Mouse (Mus musculus): Measurements from ENCODE around the gene D11Wsu47e.

D11Wsu47e gene

GRCm38 (mm10) chr11:113735151-113735550, 50.9 kb downstream of the D11Wsu47e start:
- no peak for DNase-seq (ENCODE audit: low read depth, low spot score)

- DNase-seq (ENCODE audit: low read depth, low spot score) = no peak
These were observed 52.8 kb downstream of the D11Wsu47e start for GRCm38 (mm10) chr11:113736848-113737552.

GRCm38 (mm10) chr11:113737553-113737854, 53.3 kb downstream of the D11Wsu47e start:
- DNase-seq (ENCODE audit: low read depth, low spot score) = no peak

DNA sequence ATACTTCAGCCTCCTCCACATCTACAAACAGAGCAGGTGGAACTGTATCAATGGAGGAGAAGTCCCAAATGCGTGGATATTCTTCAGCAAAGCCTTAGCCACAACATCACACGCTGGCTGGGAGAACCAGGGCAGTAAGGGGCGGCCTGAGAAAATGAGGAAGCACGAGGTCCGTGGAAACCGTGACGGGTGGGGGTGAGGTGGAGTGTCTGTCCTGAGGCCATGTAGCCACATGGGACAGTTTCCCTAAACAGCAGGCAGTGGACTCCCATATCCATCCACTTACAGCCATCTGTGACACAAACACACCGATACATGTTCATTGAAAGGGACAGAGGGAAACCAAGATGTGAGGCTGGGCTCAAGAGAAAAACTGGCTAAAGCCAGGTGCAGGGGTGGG, 53.7 kb downstream of the D11Wsu47e start:
- DNase-seq (ENCODE audit: low read depth, low spot score) = no peak

DNA sequence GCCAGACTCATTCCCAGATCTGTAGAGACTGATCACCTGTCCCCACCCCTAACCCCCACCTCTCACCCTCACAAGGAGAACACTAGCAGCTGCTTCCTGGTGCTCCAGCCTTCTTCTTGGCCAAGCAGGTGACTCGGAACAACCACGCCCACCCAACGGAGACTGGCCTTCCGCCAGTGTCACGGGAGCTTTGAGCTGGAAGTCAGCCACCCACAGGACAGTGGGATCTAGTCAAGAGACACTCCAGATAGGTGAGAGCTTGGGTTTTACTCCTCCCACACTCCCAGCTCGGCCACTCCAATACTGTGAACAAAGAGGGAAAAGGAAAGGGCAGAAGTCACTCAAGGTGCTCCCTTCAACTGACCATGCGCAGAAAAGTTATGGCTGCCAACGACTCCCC, 55.0 kb downstream of the D11Wsu47e start:
- DNase-seq (ENCODE audit: low read depth, low spot score) = no peak

DNA sequence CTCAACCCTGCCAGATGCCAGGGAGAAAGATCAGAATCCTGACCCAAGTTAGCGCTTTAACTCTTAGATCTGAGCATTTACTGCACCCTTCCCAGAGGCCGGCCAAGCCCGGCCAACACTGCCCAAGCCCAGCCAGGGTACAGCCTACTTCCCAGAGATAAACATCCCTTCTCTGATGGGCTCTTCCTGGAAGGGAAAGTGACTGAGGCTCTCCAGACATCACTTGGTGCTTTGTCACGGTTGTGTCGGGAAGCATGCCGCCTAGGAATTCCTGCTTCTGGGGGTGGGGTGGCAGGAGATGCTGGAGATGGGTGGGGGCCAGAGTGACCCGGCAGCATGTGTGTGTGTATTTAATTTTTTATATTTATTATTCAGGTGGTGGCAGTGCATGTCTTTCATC, 55.9 kb downstream of the D11Wsu47e start:
- DNase-seq (ENCODE audit: low read depth, low spot score) = no peak

DNA sequence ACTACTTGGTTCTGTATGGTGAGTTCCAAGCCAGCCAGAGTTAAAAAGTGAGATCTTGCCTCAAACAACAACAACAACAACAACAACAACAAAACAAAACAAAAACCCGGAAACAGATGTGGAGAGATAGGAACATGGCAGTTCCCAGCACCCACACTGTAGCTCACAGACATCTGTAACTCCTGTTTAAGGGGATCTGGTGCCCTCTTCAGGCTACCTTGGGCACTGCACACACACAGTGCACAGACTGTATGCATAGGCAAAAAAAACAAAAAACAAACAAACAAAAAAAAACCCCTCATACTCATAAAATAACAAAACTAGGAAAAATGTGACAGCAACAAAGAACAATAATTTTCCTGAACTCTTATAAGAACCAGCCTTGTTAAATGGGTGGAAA, 58.8 kb downstream of the D11Wsu47e start:
- DNase-seq (ENCODE audit: low read depth, low spot score) = no peak
